Mouse (Mus musculus) right cerebral cortex, postnatal 4 days (tissue): Measurements from ENCODE around the gene Tspan18.
A peak's percentile ranks its signal among the peaks of the same experiment; 100 is the strongest.

Experiments used
- DNase-seq: peaks from one replicate; pipeline ENCODE4 v3.0.0-alpha.2; 2022

Gene Tspan18

GRCm38 (mm10) chr2:93212386-93212785, 121.9 kb downstream of the Tspan18 start:
- no peak for DNase-seq

DNA sequence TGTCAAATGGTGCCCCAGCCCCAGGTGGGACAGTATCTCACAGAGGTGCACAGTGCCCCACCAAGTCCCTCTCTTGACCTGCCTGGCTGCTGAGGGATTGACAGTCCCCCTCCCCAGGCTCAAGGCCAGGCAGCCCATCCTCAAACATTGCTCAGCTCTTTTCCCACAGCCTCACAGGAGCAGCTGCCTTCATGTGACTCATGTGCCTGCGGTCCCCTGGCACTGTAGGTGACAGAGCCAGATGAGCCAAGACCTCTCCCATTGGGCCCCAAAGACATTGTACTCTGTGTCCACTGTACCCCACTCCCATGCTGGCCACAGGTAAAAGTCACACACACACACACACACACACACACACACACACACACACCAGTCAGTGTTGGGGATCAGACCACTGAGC, 128.2 kb downstream of the Tspan18 start:
- DNase-seq = no peak

DNA sequence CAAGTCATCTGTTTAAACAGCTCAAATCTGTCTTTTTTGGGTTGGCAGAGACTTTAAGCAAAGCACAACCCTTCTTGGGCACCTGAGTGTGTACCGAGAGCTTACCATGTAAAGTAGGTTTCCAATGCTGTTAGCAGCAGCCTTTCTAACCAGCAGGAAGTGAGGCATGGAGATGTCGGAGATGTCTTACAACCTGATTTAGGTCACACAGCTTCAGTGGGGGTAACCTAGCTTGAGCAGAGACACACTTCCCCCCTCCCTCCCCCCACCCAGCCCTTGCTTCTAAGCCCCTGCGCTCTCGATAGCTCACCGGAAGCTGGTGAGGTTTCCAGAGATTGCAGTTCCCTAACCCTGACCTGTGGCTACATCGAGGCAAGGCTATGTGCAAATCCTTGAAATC, 129.7 kb downstream of the Tspan18 start:
- no peak for DNase-seq

GRCm38 (mm10) chr2:93203682-93204081, 130.6 kb downstream of the Tspan18 start:
- DNase-seq = peak; percentile 73

DNA sequence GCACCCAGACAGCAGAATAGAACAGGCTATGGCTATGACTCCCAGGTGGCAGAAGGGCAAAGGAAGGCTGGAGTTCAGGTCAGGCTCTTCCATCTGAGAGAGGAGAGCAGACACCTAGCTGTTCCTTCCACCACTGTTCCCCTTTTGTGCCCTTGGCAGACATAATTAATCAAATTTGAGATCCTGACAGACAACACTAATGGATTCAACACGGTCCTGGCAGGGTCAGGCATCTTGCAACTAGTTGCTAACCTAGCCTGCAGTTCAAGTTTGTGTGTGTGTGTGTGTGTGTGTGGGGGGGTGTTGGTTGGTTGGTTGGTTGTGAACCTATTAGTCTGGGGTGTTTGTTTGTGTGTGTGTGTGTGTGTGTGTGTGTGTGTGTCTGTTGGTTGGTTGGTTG, 131.5 kb downstream of the Tspan18 start:
- no peak for DNase-seq

DNA sequence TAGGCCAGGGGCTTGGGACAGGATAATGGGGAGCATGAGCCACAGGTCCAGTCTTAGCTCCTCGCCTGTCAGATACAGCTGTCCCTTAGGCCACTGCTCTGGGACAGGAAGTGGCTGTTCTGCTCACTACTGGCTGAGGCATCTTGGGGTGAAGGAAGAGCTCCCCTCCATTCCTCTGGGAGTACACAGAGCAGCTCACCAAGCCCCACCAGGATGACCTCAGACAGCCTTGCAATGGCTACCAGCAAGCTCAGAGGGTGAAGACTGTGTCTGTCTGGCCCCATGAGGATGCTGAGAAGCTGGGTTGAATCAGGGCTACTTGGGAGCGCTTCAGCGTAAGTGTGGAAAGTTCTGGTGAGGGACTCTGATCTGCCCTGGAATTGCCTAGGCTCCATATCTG, 132.3 kb downstream of the Tspan18 start:
- DNase-seq = no peak

GRCm38 (mm10) chr2:93200681-93201340, 133.5 kb downstream of the Tspan18 start:
- no peak for DNase-seq

DNA sequence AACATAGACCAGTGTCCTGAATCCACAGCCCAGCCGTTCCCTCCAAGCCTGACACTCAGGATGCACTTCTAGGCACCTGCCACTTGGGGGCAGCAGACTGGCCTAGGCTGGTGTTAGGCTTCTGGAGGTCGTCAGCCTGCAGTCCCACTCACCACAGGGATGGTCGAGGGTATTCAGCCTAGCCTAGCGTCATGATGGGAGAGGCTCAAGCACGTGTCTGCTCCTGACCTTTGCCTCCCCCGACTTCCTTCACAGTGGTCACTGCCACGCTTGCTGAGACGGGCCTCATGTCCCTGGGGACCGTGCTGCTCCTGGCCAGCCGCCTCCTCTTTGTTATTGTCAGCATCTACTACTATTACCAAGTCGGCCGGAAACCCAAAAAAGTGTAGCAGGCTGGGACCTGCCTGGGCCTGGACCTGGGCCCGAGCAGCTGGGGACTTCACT, 134.8 kb downstream of the Tspan18 start:
- DNase-seq = peak; percentile 51

DNA sequence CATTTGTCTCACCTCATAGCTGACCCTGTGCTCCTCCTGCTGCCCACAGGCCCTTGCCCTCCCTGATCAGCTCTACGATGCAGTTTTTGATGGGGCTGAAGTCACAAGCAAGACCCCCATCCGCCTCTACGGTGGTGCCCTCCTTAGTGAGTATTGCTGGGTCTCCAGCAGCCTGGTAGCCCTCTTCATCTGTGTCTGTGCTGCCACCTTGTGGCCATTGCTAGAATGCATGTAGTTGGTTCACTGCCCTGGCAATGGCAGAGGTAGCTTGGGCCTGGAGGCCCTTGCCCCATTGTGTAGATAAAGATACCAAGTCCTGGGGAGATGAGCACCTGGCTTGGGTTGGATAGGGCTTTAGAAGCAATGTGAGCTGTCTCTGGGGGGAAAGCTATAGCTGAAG, 135.5 kb downstream of the Tspan18 start:
- DNase-seq = peak; percentile 99

DNA sequence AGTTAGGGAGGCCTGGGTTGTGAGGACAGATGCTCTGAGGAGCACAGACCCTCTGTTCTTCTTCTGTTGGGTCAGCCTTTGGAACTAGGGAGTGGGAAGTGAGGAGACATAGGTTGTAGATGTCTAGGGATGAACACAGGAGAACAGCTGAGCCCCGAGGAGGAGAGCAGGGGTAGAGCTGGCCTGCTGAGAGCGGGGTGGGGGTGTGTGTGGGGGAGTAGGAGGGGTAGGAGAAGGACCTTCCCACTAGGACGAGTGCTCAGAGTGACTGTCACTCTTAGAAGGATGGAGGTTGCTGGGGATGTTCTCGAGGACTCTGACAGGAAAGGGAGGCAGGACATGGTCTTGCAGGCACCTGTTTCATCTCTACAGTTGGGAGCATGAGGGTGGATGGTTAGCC, 140.5 kb downstream of the Tspan18 start:
- DNase-seq = no peak

DNA sequence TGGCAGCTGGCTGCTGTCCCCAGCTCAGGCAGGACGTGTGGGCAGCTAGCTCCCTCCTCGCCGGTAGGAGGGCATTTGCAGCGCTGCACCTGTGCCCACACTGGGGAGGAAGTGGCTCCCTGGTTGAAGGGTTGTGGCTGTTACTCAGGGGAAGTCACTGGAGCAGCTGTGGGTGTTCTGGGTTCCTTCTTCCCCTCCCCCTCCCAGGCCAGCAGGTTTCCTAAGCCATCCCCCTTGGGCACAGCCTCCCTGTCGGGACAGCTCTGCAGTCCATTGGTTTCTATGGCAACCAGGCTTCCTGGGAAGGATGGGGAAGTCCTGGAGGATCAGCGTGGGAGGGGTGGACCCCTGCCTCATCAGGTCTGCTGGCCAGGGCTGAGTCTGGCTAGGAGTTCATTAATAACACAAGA, 141.6 kb downstream of the Tspan18 start:
- no peak for DNase-seq

DNA sequence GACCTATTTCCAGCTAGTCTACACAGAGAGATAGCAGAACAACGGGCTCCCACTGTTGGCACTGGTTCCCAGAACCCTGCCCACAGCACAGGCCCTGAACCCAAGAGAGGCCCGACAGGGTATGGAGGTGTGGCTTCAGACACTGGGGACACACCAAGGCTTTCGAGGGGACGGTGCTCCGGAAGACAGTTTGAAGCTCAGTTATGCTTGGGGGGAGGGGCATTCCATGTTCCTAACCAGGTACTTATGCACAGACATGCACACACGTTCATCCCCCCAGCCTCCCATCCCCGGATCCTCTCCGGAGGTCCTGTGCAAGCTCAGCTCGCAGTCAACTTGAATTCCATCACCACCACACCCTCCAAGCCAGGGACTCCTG, 142.1 kb downstream of the Tspan18 start:
- DNase-seq = no peak

- no peak for DNase-seq
Observed at GRCm38 (mm10) chr2:93191488-93192181, 142.7 kb downstream of the Tspan18 start.

GRCm38 (mm10) chr2:93190771-93191487, 143.4 kb downstream of the Tspan18 start:
- no peak for DNase-seq

GRCm38 (mm10) chr2:93188761-93189458, 145.4 kb downstream of the Tspan18 start:
- peak; percentile 49 for DNase-seq

DNA sequence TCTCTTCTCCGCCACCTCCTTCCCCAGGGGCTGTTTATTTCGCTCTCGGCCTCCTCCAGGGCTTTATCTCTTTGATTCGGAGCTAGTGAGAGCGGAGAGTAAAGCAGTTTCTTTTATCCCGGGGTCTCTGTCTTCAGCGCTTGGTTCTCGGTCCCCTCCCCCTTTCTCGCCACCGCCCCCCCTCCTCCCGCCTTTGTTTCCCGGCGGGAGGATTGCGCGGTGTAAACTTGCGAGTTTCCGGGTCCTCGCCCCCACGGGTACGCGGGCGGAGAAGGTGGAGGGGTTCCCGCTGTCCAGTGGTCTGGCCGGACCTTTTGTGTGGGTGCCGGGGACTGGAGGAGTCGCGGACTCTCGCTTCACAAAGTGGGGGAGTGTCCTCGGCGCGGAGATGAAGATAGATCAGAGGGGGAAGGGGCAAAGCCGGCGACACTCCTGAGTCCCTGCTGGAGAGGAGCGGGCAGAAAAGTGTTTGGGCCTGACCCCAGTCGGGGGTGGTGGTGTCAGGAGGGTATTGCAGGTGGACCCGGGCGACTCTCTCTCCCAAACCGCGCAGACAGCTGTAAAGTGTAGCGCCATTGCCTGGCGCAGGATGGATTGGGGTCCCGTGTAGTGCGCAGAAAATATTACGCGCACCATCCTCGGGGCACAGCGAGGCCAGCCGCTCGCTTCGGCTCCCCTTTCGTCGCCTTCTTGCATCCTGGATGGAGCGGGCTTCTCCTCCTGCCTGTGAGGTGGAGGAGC, 146.1 kb downstream of the Tspan18 start:
- DNase-seq = no peak

DNA sequence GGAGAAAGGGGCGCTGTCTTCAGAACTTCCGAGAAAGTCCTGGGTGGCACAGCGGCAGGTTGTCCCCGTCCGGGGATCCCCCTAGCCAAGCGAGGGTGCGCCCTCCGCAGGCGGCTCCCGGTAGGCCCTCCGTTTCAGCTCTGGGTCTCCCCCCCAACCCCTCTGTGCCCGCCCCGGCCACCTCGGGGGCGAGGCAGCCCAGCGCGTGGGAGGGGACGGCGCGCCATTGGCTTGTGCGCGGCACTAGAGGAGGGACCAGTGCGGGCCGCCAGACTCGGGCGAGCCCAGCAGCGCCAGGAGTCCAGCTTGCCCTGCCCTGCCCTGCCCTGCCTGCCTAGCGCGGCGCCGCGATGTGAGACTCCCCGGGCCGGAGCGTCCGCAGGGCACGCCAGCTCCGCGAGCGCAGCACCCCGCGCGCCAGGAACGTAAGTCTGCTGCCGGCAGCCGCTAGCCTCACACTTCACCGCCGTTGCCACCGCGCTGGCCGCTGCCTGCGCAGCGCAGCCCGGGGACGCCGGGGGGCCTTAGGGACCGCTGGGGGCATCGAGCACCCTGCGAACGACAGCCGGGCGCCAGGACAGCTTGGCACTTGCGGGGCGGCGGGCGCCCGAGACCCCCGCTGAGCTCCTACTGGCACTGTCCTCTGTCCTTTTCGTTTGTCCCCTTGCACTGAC, 146.8 kb downstream of the Tspan18 start, which contains the start of gene Trp53i11:
Gene Trp53i11, plus strand, starts transcription at position 226 of the 674 bp plus-strand sequence.
- peak; percentile 80 for DNase-seq

- no peak for DNase-seq
Observed at GRCm38 (mm10) chr2:93182859-93183258, 151.4 kb downstream of the Tspan18 start.

DNA sequence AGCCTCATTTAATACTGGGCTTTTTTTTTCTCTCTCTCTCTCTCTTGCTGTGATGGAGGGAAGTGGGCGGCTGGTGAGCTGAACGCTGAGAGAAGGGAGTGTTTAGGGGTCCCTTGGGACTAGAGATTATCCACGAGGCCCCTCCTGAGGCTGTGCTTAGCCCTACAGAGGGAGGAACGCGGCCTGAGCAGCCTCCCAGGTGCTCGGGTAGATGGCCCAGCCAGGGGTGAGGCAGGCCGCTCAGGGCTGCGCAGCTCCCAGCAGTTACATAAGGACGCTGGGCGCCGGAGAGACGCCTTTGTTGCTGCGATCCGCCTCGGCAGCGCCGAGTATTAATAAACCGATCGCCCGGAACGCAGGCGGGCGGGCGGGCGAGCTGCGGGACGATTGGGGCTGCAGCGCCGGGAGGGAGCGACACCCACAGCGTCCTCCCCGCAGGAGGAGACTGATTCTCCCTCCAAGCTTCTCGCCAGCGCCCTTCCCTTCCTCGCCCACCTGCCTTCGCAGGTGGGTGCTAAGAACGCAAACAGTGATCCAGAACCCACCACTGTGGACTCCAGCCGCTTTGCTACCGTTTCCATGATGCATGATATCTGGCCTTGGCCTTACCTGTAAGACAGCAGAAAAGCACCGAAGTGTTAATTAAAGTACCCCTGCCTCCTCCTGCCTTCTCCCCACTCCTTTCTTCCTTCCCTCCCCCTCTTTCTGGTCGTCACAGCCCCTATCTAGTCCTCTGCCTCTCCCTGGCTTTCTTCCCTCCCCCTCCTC, 154.0 kb downstream of the Tspan18 start:
- peak; percentile 48 for DNase-seq

GRCm38 (mm10) chr2:93179603-93180002, 154.7 kb downstream of the Tspan18 start:
- DNase-seq = no peak

DNA sequence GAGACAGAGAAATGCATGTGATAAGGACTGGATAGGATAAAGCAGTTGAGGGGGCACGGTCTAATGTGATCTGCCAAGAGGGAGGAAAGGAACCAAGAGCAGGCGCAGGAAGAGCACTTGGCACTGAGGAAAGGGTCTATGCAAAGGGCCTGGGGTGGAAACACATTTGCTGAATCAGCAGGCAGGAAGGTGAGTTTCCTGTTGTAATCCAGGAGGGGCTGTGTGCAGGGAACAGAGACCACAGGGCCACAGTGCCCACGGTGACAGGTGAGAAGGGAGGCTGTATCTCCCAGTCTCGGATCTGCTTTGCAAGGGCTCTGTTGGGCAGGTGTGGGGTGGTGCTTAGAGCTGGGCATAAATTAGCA, 156.0 kb downstream of the Tspan18 start:
- no peak for DNase-seq
